15 mouse cellular contexts compared by ENCODE assay signal in the genomic region with DNA sequence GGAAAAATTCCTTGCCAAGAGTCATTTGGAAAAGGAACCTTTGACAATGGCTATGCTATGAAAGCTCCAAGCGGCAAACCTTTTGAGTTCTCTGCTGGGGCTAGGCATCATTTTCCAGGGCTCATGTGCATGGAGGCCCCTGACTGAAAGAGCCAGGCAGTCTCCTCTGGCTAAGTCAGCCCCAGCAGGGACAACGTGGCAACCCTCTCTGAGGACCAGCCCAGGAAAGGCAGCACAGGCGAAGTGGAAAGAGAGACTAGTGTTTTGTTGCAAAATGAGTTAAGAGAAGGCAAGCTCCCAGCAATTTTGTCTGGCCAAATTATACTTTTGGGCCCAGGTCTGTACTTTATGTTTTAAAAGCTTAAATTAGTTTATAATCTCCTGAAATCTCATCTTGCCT.
"Had no signal": no experiment of that assay in that cellular context is flagged by ENCODE, and none has a peak within 500 bp of the region (broad histone marks: within the 10 kb centered on the region; RNA-seq: fewer than 3 reads in every experiment).

No protein-coding gene starts in this region.

- DNase-seq: kidney, adult 9 months; kidney, postnatal 14 days; kidney, postnatal 4 days; liver; lung, adult 18-20 months; lung, postnatal 10 days; lung, postnatal 36 days; thymus, postnatal 25 days had no signal

- H3K9ac ChIP-seq: liver, embryonic 12.5 days; liver, embryonic 15.5 days; lung, embryonic 15.5 days; midbrain, embryonic 13.5 days had no signal

- H3K4me3 ChIP-seq: liver, embryonic 12.5 days; liver, embryonic 15.5 days; lung, embryonic 15.5 days; megakaryocyte, embryonic 14.5 days; midbrain, embryonic 10.5 days; midbrain, embryonic 13.5 days had no signal

- H3K36me3 ChIP-seq: liver, embryonic 12.5 days; liver, embryonic 15.5 days; lung, embryonic 15.5 days; midbrain, embryonic 10.5 days; midbrain, embryonic 13.5 days had no signal

- H3K9me3 ChIP-seq: liver, embryonic 12.5 days; liver, embryonic 15.5 days; lung, embryonic 15.5 days; megakaryocyte, embryonic 14.5 days; midbrain, embryonic 10.5 days; midbrain, embryonic 13.5 days had no signal

- H3K4me2 ChIP-seq: liver, embryonic 12.5 days; liver, embryonic 15.5 days; lung, embryonic 15.5 days; midbrain, embryonic 13.5 days had no signal

- H3K27ac ChIP-seq: liver, embryonic 12.5 days; liver, embryonic 15.5 days; lung, embryonic 15.5 days; midbrain, embryonic 10.5 days; midbrain, embryonic 13.5 days had no signal

- H3K27me3 ChIP-seq: liver, embryonic 15.5 days; lung, embryonic 15.5 days; megakaryocyte, embryonic 14.5 days; midbrain, embryonic 13.5 days had no signal

- H3K4me1 ChIP-seq: liver, embryonic 12.5 days; liver, embryonic 15.5 days; megakaryocyte, embryonic 14.5 days; midbrain, embryonic 10.5 days; midbrain, embryonic 13.5 days had no signal

- ATAC-seq: liver, embryonic 12.5 days; midbrain, embryonic 13.5 days; midbrain, embryonic 16.5 days had no signal
